Mouse (Mus musculus) E14TG2a.4 (cell line): Measurements from ENCODE around the gene Fam19a2.

Experiments
- CTCF ChIP-seq: conservative IDR thresholded peaks from 2 replicates; pipeline ENCODE4 v1.5.1; 2014; ENCODE audit warnings: low read length
- NANOG ChIP-seq: IDR thresholded peaks from 2 replicates; pipeline ENCODE4 v1.6.1; 2014; ENCODE audit warnings: borderline replicate concordance, low read length, mixed read lengths
- POU5F1 ChIP-seq: IDR thresholded peaks from 2 replicates; pipeline ENCODE4 v1.6.1; 2014; ENCODE audit warnings: low read length, borderline replicate concordance

GRCm38 (mm10) chr10:123222785-123223184, 41.0 kb upstream of the Fam19a2 start:
- TF ChIP-seq CTCF (no peak), NANOG (no peak), POU5F1 (no peak)
